Mouse (Mus musculus) G1E (cell line): ENCODE measurements around the gene Fosb. TPM values are rescaled to one million over a fixed set of nuclear protein-coding genes. Genes with fewer than 3 reads are reported as not detected.

Experiments used
- ATAC-seq: 2 replicates; pipeline ENCODE4 v1.8.0; 2016; ENCODE audit warnings: mild to moderate bottlenecking; ENCODE audit not compliant: insufficient number of reproducible peaks, poor library complexity, low FRiP score, severe bottlenecking; ENCODE audit errors: extremely low read depth
- DNase-seq: peaks from one replicate; pipeline ENCODE4 v3.0.0; 2012; ENCODE audit warnings: low spot score
- H3K27me3 ChIP-seq: 2 replicates; pipeline ENCODE4 v1.6.1; 2012; ENCODE audit warnings: mild to moderate bottlenecking, low read length, inconsistent platforms; ENCODE audit not compliant: insufficient read depth
- H3K36me3 ChIP-seq: replicated peaks from 2 replicates; pipeline ENCODE3; 2012; ENCODE audit warnings: mild to moderate bottlenecking, inconsistent platforms
- H3K4me1 ChIP-seq: 2 replicates; pipeline ENCODE4 v1.6.1; 2012; ENCODE audit warnings: low read depth, low read length, inconsistent platforms, mixed read lengths; ENCODE audit not compliant: insufficient read depth
- H3K4me3 ChIP-seq: 2 replicates; pipeline ENCODE4 v1.5.1; 2012; ENCODE audit warnings: low read depth, mild to moderate bottlenecking, inconsistent platforms, low read length, moderate library complexity, mixed read lengths
- H3K9me3 ChIP-seq: replicated peaks from 2 replicates; pipeline ENCODE4 v1.6.1; 2012; ENCODE audit warnings: inconsistent platforms
- CTCF ChIP-seq: IDR thresholded peaks from 2 replicates; pipeline ENCODE4 v1.5.1; 2012; ENCODE audit warnings: low read depth, low read length, inconsistent platforms, mixed read lengths
- GATA1 ChIP-seq: IDR thresholded peaks from 2 replicates; pipeline ENCODE4 v1.6.1; 2012; ENCODE audit warnings: borderline replicate concordance, low read length, inconsistent platforms, mixed read lengths
- GATA2 ChIP-seq: IDR thresholded peaks from 2 replicates; pipeline ENCODE4 v1.6.1; 2012; ENCODE audit warnings: low read depth, low read length, inconsistent platforms, borderline replicate concordance
- POLR2AphosphoS5 ChIP-seq: IDR thresholded peaks from 2 replicates; pipeline ENCODE4 v1.6.1; 2012; ENCODE audit warnings: low read depth, low read length, inconsistent platforms; ENCODE audit not compliant: insufficient replicate concordance
- TAL1 ChIP-seq: conservative IDR thresholded peaks from 2 replicates; pipeline ENCODE4 v1.6.1; 2012; ENCODE audit warnings: low read depth, low read length, inconsistent platforms, mixed read lengths
- polyA plus RNA-seq: library from polyadenylated mRNA; stranded (reverse); fragments of >175 nt; gene quantifications from 2 replicates; pipeline ENCODE4 v1.2.3, GENCODE M21; 2012
- total RNA-seq, 2 experiments: library from RNA; stranded (forward) in 1 of 2; stranded (reverse) in 1 of 2; fragments of 200-1000 nt in 1 of 2; fragments of >200 nt in 1 of 2; fragmentation: Nextera tagmentation in 1 of 2; gene quantifications; 2 replicates each; pipeline ENCODE4 v1.2.3; 2014 to 2017

The Fosb gene
- total and polyA plus RNA-seq, 3 experiments = 0.38 to 0.61 TPM; not detected in 1

- Histone ChIP-seq H3K36me3 (peaks cover 88% of the 10 kb centered on the region), H3K27me3 (no peaks in the 10 kb centered on the region), H3K9me3 (no peaks in the 10 kb centered on the region), H3K4me1 (peaks cover 61% of the 10 kb centered on the region), H3K4me3 (no peak overlapping the region)
- peak; percentile 71 for ATAC-seq
- no peak for TF ChIP-seq TAL1
- no peak for TF ChIP-seq POLR2AphosphoS5
- no peak for TF ChIP-seq GATA1
- peak; percentile 71 for DNase-seq
These were observed 52.3 kb downstream of the Fosb start for GRCm38 (mm10) chr7:19257390-19258022.

DNA sequence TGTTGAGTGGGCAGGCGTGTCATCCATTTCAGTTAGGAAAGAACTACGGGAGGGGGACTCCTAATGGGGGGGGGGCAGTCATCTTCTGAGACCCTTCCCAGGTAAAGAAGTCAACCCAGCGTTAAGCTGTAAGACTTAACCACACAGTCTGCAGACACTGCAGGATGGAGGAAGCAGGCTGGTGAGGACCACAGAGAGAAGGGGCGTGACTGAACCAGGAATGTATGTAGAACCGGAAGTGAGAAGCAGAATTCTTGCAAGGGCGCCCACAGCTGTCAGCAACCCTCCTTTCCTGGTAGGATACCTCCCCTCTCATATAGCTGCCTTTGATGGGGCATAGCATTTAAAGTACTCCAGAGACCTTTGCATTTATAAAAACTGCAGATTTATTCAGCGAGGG, 53.3 kb downstream of the Fosb start:
- Histone ChIP-seq H3K36me3 (peaks cover 79% of the 10 kb centered on the region), H3K4me1 (peaks cover 53% of the 10 kb centered on the region), H3K4me3 (no peak overlapping the region), H3K27me3 (no peaks in the 10 kb centered on the region), H3K9me3 (no peaks in the 10 kb centered on the region)
- DNase-seq (no peak), ATAC-seq (no peak)
- no peak for TF ChIP-seq TAL1
- no peak for TF ChIP-seq GATA1
- no peak for TF ChIP-seq POLR2AphosphoS5
- TF ChIP-seq GATA2 = no peak
- TF ChIP-seq CTCF = no peak

- TF ChIP-seq POLR2AphosphoS5 (0 out of 2 replicates have a peak, but pooled peaks have one; percentile 41), CTCF (no peak)
- peaks cover 68% of the 10 kb centered on the region for H3K36me3 ChIP-seq
- no peak for ATAC-seq
- no peaks in the 10 kb centered on the region for H3K9me3 ChIP-seq
- no peak for DNase-seq
- H3K27me3 ChIP-seq = no peaks in the 10 kb centered on the region
- H3K4me1 ChIP-seq = peaks cover 44% of the 10 kb centered on the region
- H3K4me3 ChIP-seq = peak overlapping the region; percentile 48
These were observed 54.5 kb downstream of the Fosb start for GRCm38 (mm10) chr7:19255395-19255794.

- no peaks in the 10 kb centered on the region for H3K27me3 ChIP-seq
- ATAC-seq (no peak), DNase-seq (no peak)
- H3K36me3 ChIP-seq = peaks cover 62% of the 10 kb centered on the region
- no peak for TF ChIP-seq GATA1
- no peak for TF ChIP-seq TAL1
- no peak for TF ChIP-seq POLR2AphosphoS5
- no peak for TF ChIP-seq CTCF
- no peak for TF ChIP-seq GATA2
- H3K4me3 ChIP-seq = no peak overlapping the region
- H3K9me3 ChIP-seq = no peaks in the 10 kb centered on the region
- H3K4me1 ChIP-seq = peaks cover 36% of the 10 kb centered on the region
These were observed 56.4 kb downstream of the Fosb start for GRCm38 (mm10) chr7:19253437-19253836.

Other genes with a start within 250 kb of the Fosb start
Only the 20 nearest of the 25 such genes appear.
- gene Gm4969, start 191.7 kb downstream of the Fosb start, total RNA-seq (2014; fragmentation: Nextera tagmentation) = 0.39 TPM in 1 of 2 replicates, not detected in the other
- gene Gm4969, start 191.7 kb downstream of the Fosb start, total RNA-seq (2017) = 0.05 TPM in 1 of 2 replicates, not detected in the other
- gene Gm4969, start 191.7 kb downstream of the Fosb start, polyA plus RNA-seq = 0.01 TPM in 1 of 2 replicates, not detected in the other
- gene Fbxo46, start 190.2 kb downstream of the Fosb start, total RNA-seq (2014; fragmentation: Nextera tagmentation) = 3.3 and 6.7 TPM in 2 replicates
- 6.2 and 7.2 TPM in 2 replicates for gene Fbxo46, start 190.2 kb downstream of the Fosb start, total RNA-seq (2017)
- gene Fbxo46, start 190.2 kb downstream of the Fosb start, polyA plus RNA-seq = 27.3 and 27.8 TPM in 2 replicates
- gene Qpctl, start 160.8 kb downstream of the Fosb start, total RNA-seq (2014; fragmentation: Nextera tagmentation) = 5.1 and 5.9 TPM in 2 replicates
- 2.6 and 3.0 TPM in 2 replicates for gene Qpctl, start 160.8 kb downstream of the Fosb start, total RNA-seq (2017)
- 6.2 and 6.7 TPM in 2 replicates for gene Qpctl, start 160.8 kb downstream of the Fosb start, polyA plus RNA-seq
- 19.5 and 25.5 TPM in 2 replicates for gene Snrpd2, start 160.3 kb downstream of the Fosb start, total RNA-seq (2014; fragmentation: Nextera tagmentation)
- 75.1 and 92.3 TPM in 2 replicates for gene Snrpd2, start 160.3 kb downstream of the Fosb start, total RNA-seq (2017)
- gene Snrpd2, start 160.3 kb downstream of the Fosb start, polyA plus RNA-seq = 73.1 and 75.0 TPM in 2 replicates
- 7.0 and 10.7 TPM in 2 replicates for gene Gipr, start 143.9 kb downstream of the Fosb start, total RNA-seq (2014; fragmentation: Nextera tagmentation)
- 6.5 and 6.8 TPM in 2 replicates for gene Gipr, start 143.9 kb downstream of the Fosb start, total RNA-seq (2017)
- 7.1 and 7.7 TPM in 2 replicates for gene Gipr, start 143.9 kb downstream of the Fosb start, polyA plus RNA-seq
- 13.6 and 19.0 TPM in 2 replicates for gene Eml2, start 133.6 kb downstream of the Fosb start, total RNA-seq (2014; fragmentation: Nextera tagmentation)
- 14.3 and 15.1 TPM in 2 replicates for gene Eml2, start 133.6 kb downstream of the Fosb start, total RNA-seq (2017)
- gene Eml2, start 133.6 kb downstream of the Fosb start, polyA plus RNA-seq = 25.4 and 27.2 TPM in 2 replicates
- 0.30 TPM in 1 of 2 replicates, not detected in the other for gene Gpr4, start 97.5 kb downstream of the Fosb start, total RNA-seq (2014; fragmentation: Nextera tagmentation)
- gene Gpr4, start 97.5 kb downstream of the Fosb start, total RNA-seq (2017) = 0.11 and 0.12 TPM in 2 replicates
- 0.06 and 0.16 TPM in 2 replicates for gene Gpr4, start 97.5 kb downstream of the Fosb start, polyA plus RNA-seq
- gene Opa3, start 81.7 kb downstream of the Fosb start, total RNA-seq (2014; fragmentation: Nextera tagmentation) = 13.8 and 14.2 TPM in 2 replicates
- 14.8 and 15.2 TPM in 2 replicates for gene Opa3, start 81.7 kb downstream of the Fosb start, total RNA-seq (2017)
- 7.7 and 8.4 TPM in 2 replicates for gene Opa3, start 81.7 kb downstream of the Fosb start, polyA plus RNA-seq
- gene Vasp, start 38.2 kb downstream of the Fosb start, total RNA-seq (2014; fragmentation: Nextera tagmentation) = 146 and 171 TPM in 2 replicates
- gene Vasp, start 38.2 kb downstream of the Fosb start, total RNA-seq (2017) = 239 and 292 TPM in 2 replicates
- 560 and 712 TPM in 2 replicates for gene Vasp, start 38.2 kb downstream of the Fosb start, polyA plus RNA-seq
- not detected in 2 replicates for gene Ppm1n, start 30.0 kb downstream of the Fosb start, total RNA-seq (2014; fragmentation: Nextera tagmentation)
- not detected in 2 replicates for gene Ppm1n, start 30.0 kb downstream of the Fosb start, total RNA-seq (2017)
- not detected in 2 replicates for gene Ppm1n, start 30.0 kb downstream of the Fosb start, polyA plus RNA-seq
- 0.73 and 0.98 TPM in 2 replicates for gene Rtn2, start 27.4 kb downstream of the Fosb start, total RNA-seq (2014; fragmentation: Nextera tagmentation)
- gene Rtn2, start 27.4 kb downstream of the Fosb start, total RNA-seq (2017) = 0.06 and 0.11 TPM in 2 replicates
- gene Rtn2, start 27.4 kb downstream of the Fosb start, polyA plus RNA-seq = 0.94 and 0.96 TPM in 2 replicates
- gene Ercc1, start 34.7 kb upstream of the Fosb start, total RNA-seq (2014; fragmentation: Nextera tagmentation) = 26.9 and 39.9 TPM in 2 replicates
- gene Ercc1, start 34.7 kb upstream of the Fosb start, total RNA-seq (2017) = 29.7 and 50.1 TPM in 2 replicates
- gene Ercc1, start 34.7 kb upstream of the Fosb start, polyA plus RNA-seq = 97.7 and 105 TPM in 2 replicates
- 9.3 and 10.8 TPM in 2 replicates for gene Cd3eap, start 49.4 kb upstream of the Fosb start, total RNA-seq (2014; fragmentation: Nextera tagmentation)
- 22.3 and 25.6 TPM in 2 replicates for gene Cd3eap, start 49.4 kb upstream of the Fosb start, total RNA-seq (2017)
- gene Cd3eap, start 49.4 kb upstream of the Fosb start, polyA plus RNA-seq = 56.2 and 57.8 TPM in 2 replicates
- gene Ppp1r13l, start 49.7 kb upstream of the Fosb start, total RNA-seq (2014; fragmentation: Nextera tagmentation) = 8.5 and 15.2 TPM in 2 replicates
- 0.93 and 1.1 TPM in 2 replicates for gene Ppp1r13l, start 49.7 kb upstream of the Fosb start, total RNA-seq (2017)
- gene Ppp1r13l, start 49.7 kb upstream of the Fosb start, polyA plus RNA-seq = 32.9 and 38.0 TPM in 2 replicates
- 17.2 and 18.4 TPM in 2 replicates for gene Ercc2, start 72.0 kb upstream of the Fosb start, total RNA-seq (2014; fragmentation: Nextera tagmentation)
- gene Ercc2, start 72.0 kb upstream of the Fosb start, total RNA-seq (2017) = 14.8 and 20.2 TPM in 2 replicates
- gene Ercc2, start 72.0 kb upstream of the Fosb start, polyA plus RNA-seq = 36.0 and 40.6 TPM in 2 replicates
- not detected in 2 replicates for gene Klc3, start 94.1 kb upstream of the Fosb start, total RNA-seq (2014; fragmentation: Nextera tagmentation)
- 0.11 TPM in 1 of 2 replicates, not detected in the other for gene Klc3, start 94.1 kb upstream of the Fosb start, total RNA-seq (2017)
- gene Klc3, start 94.1 kb upstream of the Fosb start, polyA plus RNA-seq = 0.69 and 0.84 TPM in 2 replicates
- not detected in 2 replicates for gene Ckm, start 94.7 kb upstream of the Fosb start, total RNA-seq (2014; fragmentation: Nextera tagmentation)
- gene Ckm, start 94.7 kb upstream of the Fosb start, total RNA-seq (2017) = 0.05 and 0.12 TPM in 2 replicates
- not detected in 2 replicates for gene Ckm, start 94.7 kb upstream of the Fosb start, polyA plus RNA-seq
- gene Mark4, start 148.8 kb upstream of the Fosb start, total RNA-seq (2014; fragmentation: Nextera tagmentation) = 17.8 and 21.3 TPM in 2 replicates
- 2.7 and 4.3 TPM in 2 replicates for gene Mark4, start 148.8 kb upstream of the Fosb start, total RNA-seq (2017)
- 34.7 and 46.5 TPM in 2 replicates for gene Mark4, start 148.8 kb upstream of the Fosb start, polyA plus RNA-seq
- not detected in 2 replicates for gene Exoc3l2, start 153.3 kb upstream of the Fosb start, total RNA-seq (2014; fragmentation: Nextera tagmentation)
- gene Exoc3l2, start 153.3 kb upstream of the Fosb start, total RNA-seq (2017) = not detected in 2 replicates
- gene Exoc3l2, start 153.3 kb upstream of the Fosb start, polyA plus RNA-seq = 0.02 TPM in 1 of 2 replicates, not detected in the other
- 4.6 and 5.2 TPM in 2 replicates for gene Bloc1s3, start 198.3 kb upstream of the Fosb start, total RNA-seq (2014; fragmentation: Nextera tagmentation)
- 4.2 and 5.2 TPM in 2 replicates for gene Bloc1s3, start 198.3 kb upstream of the Fosb start, total RNA-seq (2017)
- 5.7 and 6.0 TPM in 2 replicates for gene Bloc1s3, start 198.3 kb upstream of the Fosb start, polyA plus RNA-seq